Mouse (Mus musculus) heart, adult 2 months (tissue): ENCODE measurements around the gene Gphb5. TPM values are rescaled to one million over a fixed set of nuclear protein-coding genes. Genes with fewer than 3 reads are reported as not detected.

Source experiments
- DNase-seq, 2 experiments: peaks; one replicate each; pipeline ENCODE4 v3.0.0; 2021
- H3K27ac ChIP-seq: fragments of 200-600 bp; 2 replicates; pipeline ENCODE4 v1.8.1; 2022
- H3K27me3 ChIP-seq: fragments of 200-500 bp; 2 replicates; pipeline ENCODE4 v1.6.1; 2012; ENCODE audit warnings: mild to moderate bottlenecking, low read length, inconsistent platforms, mixed read lengths; ENCODE audit not compliant: control insufficient read depth, insufficient read depth
- H3K36me3 ChIP-seq: fragments of 200-500 bp; 2 replicates; pipeline ENCODE4 v1.6.1; 2012; ENCODE audit warnings: low read length, inconsistent platforms; ENCODE audit not compliant: control insufficient read depth, insufficient read depth
- H3K4me1 ChIP-seq: fragments of 200-500 bp; 2 replicates; pipeline ENCODE4 v1.6.1; 2011; ENCODE audit warnings: low read length; ENCODE audit not compliant: control insufficient read depth, insufficient read depth
- H3K4me3 ChIP-seq: fragments of 200-600 bp; 2 replicates; pipeline ENCODE4 v1.8.1; 2022
- H3K79me2 ChIP-seq: fragments of 200-500 bp; replicated peaks from 2 replicates; pipeline ENCODE4 v1.6.1; 2012; ENCODE audit warnings: mild to moderate bottlenecking, inconsistent platforms, low read length, moderate library complexity, mixed read lengths; ENCODE audit not compliant: control insufficient read depth, insufficient read depth
- H3K9ac ChIP-seq: fragments of 200-500 bp; 2 replicates; pipeline ENCODE4 v1.6.1; 2012; ENCODE audit warnings: low read depth, mild to moderate bottlenecking, control low read depth, inconsistent platforms, low read length, mixed read lengths
- CTCF ChIP-seq: fragments of 200-600 bp; IDR thresholded peaks from 2 replicates; pipeline ENCODE4 v1.8.1; 2022; ENCODE audit warnings: antibody characterized with exemption, mild to moderate bottlenecking, moderate library complexity
- EP300 ChIP-seq: fragments of 200-500 bp; IDR thresholded peaks from 2 replicates; pipeline ENCODE4 v1.6.1; 2011; ENCODE audit warnings: low read depth, low read length, control low read depth; ENCODE audit not compliant: insufficient read depth
- POLR2A ChIP-seq: fragments of 200-500 bp; IDR thresholded peaks from 2 replicates; pipeline ENCODE4 v1.6.1; 2011; ENCODE audit warnings: mild to moderate bottlenecking, low read depth, low read length, control low read depth; ENCODE audit not compliant: insufficient read depth
- WGBS: fragments of 180-500 bp; shearing (Covaris S2); methylation state at CpG from one replicate; pipeline ENCODE4 v1.1.7; 2018; 5-methylcytosine and 5-hydroxymethylcytosine counted together
- intact Hi-C: fragments of 180-260 bp; cut with DNase I; formaldehyde crosslinking; loops from one replicate; pipeline ENCODE4 v1.15.1; 2025
- polyA plus RNA-seq: library from polyadenylated mRNA; depleted of rRNA; stranded (reverse); fragments of >200 nt; gene quantifications from 2 replicates; pipeline ENCODE4 v1.2.3, GENCODE M21; 2012
- total RNA-seq, 2 experiments: library from RNA; stranded (reverse); gene quantifications; 2 replicates each; pipeline ENCODE4 v1.2.3; 2021

Gene Gphb5
- total and polyA plus RNA-seq, 3 experiments, result not detected

- no peaks in the 10 kb centered on the region for H3K79me2 ChIP-seq
- no peak overlapping the region for H3K4me3 ChIP-seq
- no peaks in the 10 kb centered on the region for H3K36me3 ChIP-seq
- H3K27me3 ChIP-seq, result no peaks in the 10 kb centered on the region
- DNase-seq, result peak in 1 of 2 experiments; percentile 9
- intact Hi-C loops, result no loop called here
- no peak for TF ChIP-seq EP300
- TF ChIP-seq POLR2A, result no peak
- TF ChIP-seq CTCF, result no peak
- H3K9ac ChIP-seq, result no peak overlapping the region
- no peaks in the 10 kb centered on the region for H3K4me1 ChIP-seq
- no peak overlapping the region for H3K27ac ChIP-seq
- WGBS, result 93% methylated on average over 12 of the region's 12 CpGs
These were observed 41.5 kb downstream of the Gphb5 start for GRCm38 (mm10) chr12:75375060-75375459.

- intact Hi-C loops, result no loop called here
- 92% methylated on average over 10 of the region's 10 CpGs for WGBS
- Histone ChIP-seq H3K4me3 (no peak overlapping the region), H3K36me3 (no peaks in the 10 kb centered on the region), H3K9ac (no peak overlapping the region), H3K27ac (no peak overlapping the region), H3K4me1 (peaks cover 3% of the 10 kb centered on the region), H3K79me2 (no peaks in the 10 kb centered on the region), H3K27me3 (no peaks in the 10 kb centered on the region)
- TF ChIP-seq CTCF (no peak), POLR2A (no peak), EP300 (no peak)
- peak in 1 of 2 experiments; percentile 8 for DNase-seq
These were observed 42.1 kb downstream of the Gphb5 start for GRCm38 (mm10) chr12:75374437-75374836.

GRCm38 (mm10) chr12:75369418-75369851 is 47.1 kb downstream of the Gphb5 start:
- H3K27ac ChIP-seq, result peak overlapping the region; percentile 65
- intact Hi-C loops, result loop anchor here (5.0 kb wide), 1 partner anchor 87 kb away; no protein-coding TSS in a partner anchor
- no peaks in the 10 kb centered on the region for H3K27me3 ChIP-seq
- H3K9ac ChIP-seq, result no peak overlapping the region
- no peaks in the 10 kb centered on the region for H3K79me2 ChIP-seq
- WGBS, result 23% methylated on average over 2 of the region's 2 CpGs
- no peak overlapping the region for H3K4me3 ChIP-seq
- peaks cover 25% of the 10 kb centered on the region for H3K4me1 ChIP-seq
- TF ChIP-seq POLR2A (no peak), CTCF (peak; percentile 21), EP300 (0 out of 2 replicates have a peak, but pooled peaks have one; percentile 31)
- peak; percentile 61 to 72 for DNase-seq
- peaks cover 15% of the 10 kb centered on the region for H3K36me3 ChIP-seq

- no peak overlapping the region for H3K4me3 ChIP-seq
- peak overlapping the region; percentile 65 for H3K27ac ChIP-seq
- no peaks in the 10 kb centered on the region for H3K27me3 ChIP-seq
- WGBS, result 55% methylated on average over 5 of the region's 5 CpGs
- no peak overlapping the region; the same call in 1 of the 2 replicates for H3K9ac ChIP-seq
- no peaks in the 10 kb centered on the region for H3K79me2 ChIP-seq
- DNase-seq, result peak; percentile 64 to 73
- intact Hi-C loops, result loop anchor here (5.0 kb wide), 1 partner anchor 86 kb away; no protein-coding TSS in a partner anchor
- TF ChIP-seq EP300 (0 out of 2 replicates have a peak, but pooled peaks have one; percentile 7), POLR2A (no peak), CTCF (0 out of 2 replicates have a peak, but pooled peaks have one; percentile 12)
- H3K4me1 ChIP-seq, result peaks cover 25% of the 10 kb centered on the region
- H3K36me3 ChIP-seq, result peaks cover 15% of the 10 kb centered on the region
These were observed 48.1 kb downstream of the Gphb5 start for GRCm38 (mm10) chr12:75368527-75368926.

GRCm38 (mm10) chr12:75367371-75367770 is 49.2 kb downstream of the Gphb5 start:
- Histone ChIP-seq H3K4me1 (peaks cover 25% of the 10 kb centered on the region), H3K9ac (no peak overlapping the region), H3K27me3 (no peaks in the 10 kb centered on the region), H3K4me3 (no peak overlapping the region), H3K27ac (peak overlapping the region; percentile 65), H3K79me2 (no peaks in the 10 kb centered on the region), H3K36me3 (peaks cover 15% of the 10 kb centered on the region)
- TF ChIP-seq EP300, result no peak
- TF ChIP-seq CTCF, result no peak
- TF ChIP-seq POLR2A, result no peak
- 87% methylated on average over 6 of the region's 6 CpGs for whole genome bisulfite sequencing
- peak in 1 of 2 experiments; percentile 16 for DNase-seq
- intact Hi-C loops, result loop anchor here (5.0 kb wide), 1 partner anchor 85 kb away; no protein-coding TSS in a partner anchor

- Histone ChIP-seq H3K4me3 (no peak overlapping the region), H3K27ac (peak overlapping the region; percentile 24), H3K9ac (no peak overlapping the region), H3K79me2 (no peaks in the 10 kb centered on the region), H3K27me3 (no peaks in the 10 kb centered on the region), H3K36me3 (peaks cover 18% of the 10 kb centered on the region), H3K4me1 (peaks cover 25% of the 10 kb centered on the region)
- intact Hi-C loops, result loop anchor here (5.0 kb wide), 1 partner anchor 83 kb away; no protein-coding TSS in a partner anchor
- WGBS, result 48% methylated on average over 14 of the region's 14 CpGs
- TF ChIP-seq CTCF, result no peak
- TF ChIP-seq POLR2A, result no peak
- no peak for TF ChIP-seq EP300
- peak in 1 of 2 experiments; percentile 32 for DNase-seq
These were observed 50.9 kb downstream of the Gphb5 start for GRCm38 (mm10) chr12:75365621-75366124.
